Mouse (Mus musculus): ENCODE measurements around the gene Alkbh4. TPM values are rescaled to one million over a fixed set of nuclear protein-coding genes. Genes with fewer than 3 reads are reported as not detected.
"Not testable (repeated sequence)": the region's sequence is repeated elsewhere in the genome, so short reads cannot be mapped to it uniquely, and the experiment has no call there.

Gene Alkbh4
- polyA plus RNA-seq, 1 experiment from 2014 or later: 11.3 TPM

DNA sequence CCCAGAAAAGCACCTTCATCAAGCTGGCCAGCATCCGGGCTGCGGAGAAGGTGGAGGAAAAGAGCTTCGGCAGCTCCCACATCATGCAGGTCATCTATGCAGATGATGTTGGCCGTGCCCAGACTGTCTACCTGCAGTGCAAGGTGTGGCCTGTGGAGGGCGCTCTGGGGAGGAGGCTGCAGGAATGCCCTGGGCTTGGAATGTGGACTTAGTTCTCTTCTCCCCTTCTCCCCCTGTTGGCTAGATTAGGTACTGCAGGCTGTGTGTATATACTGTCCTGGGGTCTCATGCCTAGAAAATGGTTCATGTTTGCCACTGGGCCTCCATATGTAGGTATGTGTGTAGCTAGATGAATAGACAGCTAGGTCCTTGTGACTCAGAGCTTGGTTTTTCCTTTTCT is 31.4 kb upstream of the Alkbh4 start:
- H3K4me3 ChIP-seq (ENCODE audit: low read depth, low read length): no peak overlapping the region
- WGBS (ENCODE audit: insufficient replicate concordance): 81% methylated on average over 5 of the region's 5 CpGs
- no peaks in the 10 kb centered on the region for H3K36me3 ChIP-seq (ENCODE audit: control insufficient read depth, insufficient read depth)
- H3K4me2 ChIP-seq (ENCODE audit: low read depth, low read length): no peak overlapping the region
- H3K27ac ChIP-seq (ENCODE audit: low read length): no peak overlapping the region
- H3K9me3 ChIP-seq (replicated peaks; ENCODE audit: control insufficient read depth, low read length): no peaks in the 10 kb centered on the region; the same call in 1 of the 2 replicates
- no peak for ATAC-seq (ENCODE audit: low read depth)
- H3K4me1 ChIP-seq (ENCODE audit: control insufficient read depth, low read depth, low read length): peaks cover 8% of the 10 kb centered on the region
- H3K9ac ChIP-seq (ENCODE audit: low read depth, low read length): no peak overlapping the region
- H3K27me3 ChIP-seq (ENCODE audit: control insufficient read depth, insufficient read depth, low read depth, low read length): no peaks in the 10 kb centered on the region

DNA sequence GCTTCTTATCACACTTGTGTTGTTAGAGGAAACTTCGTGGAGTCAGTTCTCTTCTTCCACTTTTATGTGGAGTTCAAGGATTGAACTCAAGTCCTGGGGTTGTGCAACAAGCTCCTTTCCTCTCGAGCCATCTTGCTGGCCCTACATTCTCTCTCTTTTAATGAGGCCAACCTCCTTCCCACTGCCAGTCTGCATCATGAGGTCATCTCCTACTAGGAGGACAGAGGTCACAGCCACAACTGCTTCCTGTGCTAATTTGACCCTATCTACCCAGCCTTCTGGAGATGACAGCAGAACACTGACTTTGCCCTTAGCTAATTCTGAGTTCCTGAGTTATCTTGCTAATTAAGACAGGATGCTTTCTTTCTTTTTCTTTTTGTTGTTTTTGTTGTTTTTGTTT is 27.5 kb upstream of the Alkbh4 start:
- H3K4me1 ChIP-seq (ENCODE audit: control insufficient read depth, low read depth, low read length): no peaks in the 10 kb centered on the region
- no peak overlapping the region for H3K4me2 ChIP-seq (ENCODE audit: low read depth, low read length)
- H3K27me3 ChIP-seq (ENCODE audit: control insufficient read depth, insufficient read depth, low read depth, low read length): no peaks in the 10 kb centered on the region

GRCm38 (mm10) chr5:136109042-136109441 is 26.9 kb upstream of the Alkbh4 start:
- H3K27me3 ChIP-seq (ENCODE audit: control insufficient read depth, insufficient read depth, low read depth, low read length): no peaks in the 10 kb centered on the region
- 42% methylated on average over 3 of the region's 3 CpGs for WGBS (ENCODE audit: insufficient replicate concordance)
- ATAC-seq (ENCODE audit: low read depth): no peak
- H3K36me3 ChIP-seq (ENCODE audit: control insufficient read depth, insufficient read depth): no peaks in the 10 kb centered on the region
- no peak overlapping the region for H3K4me3 ChIP-seq (ENCODE audit: low read depth, low read length)
- no peak overlapping the region for H3K27ac ChIP-seq (ENCODE audit: low read length)
- H3K4me1 ChIP-seq (ENCODE audit: control insufficient read depth, low read depth, low read length): no peaks in the 10 kb centered on the region
- no peaks in the 10 kb centered on the region; the same call in 1 of the 2 replicates for H3K9me3 ChIP-seq (replicated peaks; ENCODE audit: control insufficient read depth, low read length)
- H3K4me2 ChIP-seq (ENCODE audit: low read depth, low read length): no peak overlapping the region
- no peak overlapping the region for H3K9ac ChIP-seq (ENCODE audit: low read depth, low read length)

More for the DNA sequence above, 27.5 kb upstream of the Alkbh4 start:
- Histone ChIP-seq H3K36me3 (ENCODE audit: control insufficient read depth, insufficient read depth) (no peaks in the 10 kb centered on the region), H3K27ac (ENCODE audit: low read length) (no peak overlapping the region), H3K9ac (ENCODE audit: low read depth, low read length) (no peak overlapping the region), H3K4me3 (ENCODE audit: low read depth, low read length) (no peak overlapping the region), H3K9me3 (replicated peaks; ENCODE audit: control insufficient read depth, low read length) (no peaks in the 10 kb centered on the region; the same call in 1 of the 2 replicates)
- WGBS (ENCODE audit: insufficient replicate concordance): 34% methylated on average over 2 of the region's 2 CpGs
- no peak for ATAC-seq (ENCODE audit: low read depth)

DNA sequence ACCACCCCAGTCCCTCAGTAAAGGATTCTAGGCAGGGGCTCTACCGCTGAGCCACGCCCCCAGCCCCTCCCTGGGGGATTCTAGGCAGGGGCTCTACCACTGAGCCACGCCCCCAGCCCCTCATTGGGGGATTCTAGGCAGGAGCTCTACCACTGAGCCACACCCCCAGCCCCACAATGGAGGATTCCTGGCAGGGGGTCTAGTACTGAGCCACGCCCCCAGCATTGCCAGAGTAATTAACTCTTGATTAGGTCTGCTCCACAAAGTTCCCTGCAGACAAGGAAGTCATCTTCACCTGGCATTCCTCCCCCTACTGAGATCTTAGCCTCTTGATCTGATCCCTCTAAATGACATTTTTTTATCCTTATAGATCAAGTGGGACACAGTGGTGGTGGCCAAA is 22.4 kb upstream of the Alkbh4 start:
- H3K27me3 ChIP-seq (ENCODE audit: control insufficient read depth, insufficient read depth, low read depth, low read length); H3K4me2 ChIP-seq (ENCODE audit: low read depth, low read length); H3K4me3 ChIP-seq (ENCODE audit: low read depth, low read length); H3K9me3 ChIP-seq (replicated peaks; ENCODE audit: control insufficient read depth, low read length); ATAC-seq (ENCODE audit: low read depth); H3K36me3 ChIP-seq (ENCODE audit: control insufficient read depth, insufficient read depth); H3K27ac ChIP-seq (ENCODE audit: low read length); H3K9ac ChIP-seq (ENCODE audit: low read depth, low read length): not testable (repeated sequence)
- 38% methylated on average over 4 of the region's 4 CpGs for WGBS (ENCODE audit: insufficient replicate concordance)
- H3K4me1 ChIP-seq (ENCODE audit: control insufficient read depth, low read depth, low read length): peaks cover 22% of the 10 kb centered on the region

GRCm38 (mm10) chr5:136115891-136116783 is 19.8 kb upstream of the Alkbh4 start, which contains the start of gene Polr2j:
Polr2j (plus strand) TSS chr5:136116631.
- peak within 1 kb of the TSS; percentile 82 for H3K9ac ChIP-seq (ENCODE audit: low read depth, low read length)
- peak within 1 kb of the TSS; percentile 70 for H3K27ac ChIP-seq (ENCODE audit: low read length)
- no peaks in the 10 kb centered on the region for H3K9me3 ChIP-seq (replicated peaks; ENCODE audit: control insufficient read depth, low read length)
- WGBS (ENCODE audit: insufficient replicate concordance): 3% methylated on average over 42 of the region's 42 CpGs
- peaks cover 8% of the 10 kb centered on the region for H3K36me3 ChIP-seq (ENCODE audit: control insufficient read depth, insufficient read depth)
- peak; percentile 97 for ATAC-seq (ENCODE audit: low read depth)
- H3K4me3 ChIP-seq (ENCODE audit: low read depth, low read length): peak within 1 kb of the TSS; percentile 84
- H3K27me3 ChIP-seq (ENCODE audit: control insufficient read depth, insufficient read depth, low read depth, low read length): no peaks in the 10 kb centered on the region
- peak within 1 kb of the TSS; percentile 94 for H3K4me2 ChIP-seq (ENCODE audit: low read depth, low read length)
- H3K4me1 ChIP-seq (ENCODE audit: control insufficient read depth, low read depth, low read length): peaks cover 22% of the 10 kb centered on the region

- under 1% methylated on average over 22 of the region's 22 CpGs for WGBS (ENCODE audit: insufficient replicate concordance)
- peak; percentile 69 for ATAC-seq (ENCODE audit: low read depth)
- H3K27ac ChIP-seq (ENCODE audit: low read length): peak overlapping the region; percentile 70
Measured at GRCm38 (mm10) chr5:136116784-136117112, 19.2 kb upstream of the Alkbh4 start.

DNA sequence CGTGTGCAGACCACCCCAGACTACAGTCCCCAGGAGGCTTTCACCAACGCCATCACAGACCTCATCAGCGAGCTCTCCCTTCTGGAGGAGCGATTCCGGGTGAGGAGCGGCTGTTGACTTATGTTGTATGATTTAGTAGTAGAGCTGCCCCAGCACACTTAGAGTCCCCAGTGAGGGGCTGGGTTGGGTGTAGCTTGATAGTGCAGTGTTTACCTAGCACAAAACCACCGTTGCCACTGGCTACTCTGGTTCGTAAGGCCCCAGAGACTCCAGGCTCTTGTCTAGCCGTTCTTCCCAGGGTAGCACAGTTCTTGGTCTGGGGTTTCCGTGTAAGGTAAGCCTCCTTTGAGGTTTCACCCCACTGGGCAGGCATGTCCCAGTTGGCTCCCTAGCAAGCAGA is 13.8 kb upstream of the Alkbh4 start:
- 83% methylated on average over 10 of the region's 10 CpGs for WGBS (ENCODE audit: insufficient replicate concordance)
- H3K36me3 ChIP-seq (ENCODE audit: control insufficient read depth, insufficient read depth): peaks cover 43% of the 10 kb centered on the region

More at GRCm38 (mm10) chr5:136116784-136117112, 19.2 kb upstream of the Alkbh4 start:
- peaks cover 22% of the 10 kb centered on the region for H3K4me1 ChIP-seq (ENCODE audit: control insufficient read depth, low read depth, low read length)
- H3K4me3 ChIP-seq (ENCODE audit: low read depth, low read length): peak overlapping the region; percentile 84
- peak overlapping the region; percentile 82 for H3K9ac ChIP-seq (ENCODE audit: low read depth, low read length)
- H3K27me3 ChIP-seq (ENCODE audit: control insufficient read depth, insufficient read depth, low read depth, low read length): no peaks in the 10 kb centered on the region
- H3K4me2 ChIP-seq (ENCODE audit: low read depth, low read length): peak overlapping the region; percentile 94
- H3K36me3 ChIP-seq (ENCODE audit: control insufficient read depth, insufficient read depth): peaks cover 8% of the 10 kb centered on the region
- H3K9me3 ChIP-seq (replicated peaks; ENCODE audit: control insufficient read depth, low read length): no peaks in the 10 kb centered on the region

DNA sequence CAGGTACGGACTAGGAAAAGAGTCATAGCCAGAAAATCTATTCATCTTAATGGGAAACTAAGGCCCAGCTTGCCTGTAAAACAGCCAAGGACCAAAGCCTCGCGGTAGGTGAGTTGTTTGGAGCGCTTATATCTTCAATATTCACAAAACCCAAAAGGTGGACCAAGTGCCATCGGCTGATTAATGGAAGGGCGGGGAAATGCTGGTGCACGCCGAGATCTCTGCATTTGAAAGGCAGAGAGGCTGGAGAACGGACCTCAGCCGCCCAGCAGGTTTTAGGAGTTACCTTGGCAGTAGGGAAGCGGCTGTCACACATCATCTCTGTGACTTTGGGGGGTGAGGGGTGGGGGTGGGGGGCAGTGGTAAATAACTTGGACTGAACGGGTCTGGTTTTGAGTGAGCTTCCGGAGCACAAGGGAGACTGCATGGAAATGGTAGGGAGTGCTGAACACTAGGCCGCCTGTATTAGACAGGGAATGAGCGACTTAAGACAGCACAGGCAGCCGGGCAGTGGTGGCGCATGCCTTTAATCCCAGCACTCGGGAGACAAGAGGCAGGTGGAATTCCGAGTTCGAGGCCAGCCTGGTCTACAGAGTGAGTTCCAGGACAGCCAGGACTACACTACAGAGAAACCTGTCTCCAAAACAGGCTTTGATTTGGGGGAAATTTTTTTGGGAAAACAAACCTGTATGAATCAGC is 495 bp downstream of the Alkbh4 start:
- Histone ChIP-seq H3K4me3 (ENCODE audit: low read depth, low read length) (peak overlapping the region; percentile 91), H3K9me3 (replicated peaks; ENCODE audit: control insufficient read depth, low read length) (no peaks in the 10 kb centered on the region), H3K27ac (ENCODE audit: low read length) (peak overlapping the region; percentile 87), H3K36me3 (ENCODE audit: control insufficient read depth, insufficient read depth) (peaks cover 37% of the 10 kb centered on the region), H3K9ac (ENCODE audit: low read depth, low read length) (peak overlapping the region; percentile 71), H3K4me2 (ENCODE audit: low read depth, low read length) (peak overlapping the region; percentile 57), H3K27me3 (ENCODE audit: control insufficient read depth, insufficient read depth, low read depth, low read length) (no peaks in the 10 kb centered on the region), H3K4me1 (ENCODE audit: control insufficient read depth, low read depth, low read length) (peaks cover 24% of the 10 kb centered on the region)
- ATAC-seq (ENCODE audit: low read depth): peak; percentile 0; the same call in 1 of the 2 replicates
- 3% methylated on average over 20 of the region's 20 CpGs for WGBS (ENCODE audit: insufficient replicate concordance)

More for the DNA sequence above, 13.8 kb upstream of the Alkbh4 start:
- H3K9ac ChIP-seq (ENCODE audit: low read depth, low read length): no peak overlapping the region
- no peaks in the 10 kb centered on the region for H3K9me3 ChIP-seq (replicated peaks; ENCODE audit: control insufficient read depth, low read length)
- H3K4me2 ChIP-seq (ENCODE audit: low read depth, low read length): no peak overlapping the region
- no peak overlapping the region for H3K27ac ChIP-seq (ENCODE audit: low read length)
- H3K27me3 ChIP-seq (ENCODE audit: control insufficient read depth, insufficient read depth, low read depth, low read length): no peaks in the 10 kb centered on the region
- no peak for ATAC-seq (ENCODE audit: low read depth)
- no peak overlapping the region for H3K4me3 ChIP-seq (ENCODE audit: low read depth, low read length)
- peaks cover 15% of the 10 kb centered on the region for H3K4me1 ChIP-seq (ENCODE audit: control insufficient read depth, low read depth, low read length)
